ENCODE assay signal across 9 mouse cellular contexts in genomic region chr12:99644966-99645365, GRCm38 (mm10).
DNase-seq lines count a peak whose midpoint lies in the region; ATAC-seq and TF ChIP-seq lines count a peak whose summit lies in the region.
"Had no signal": no experiment of that assay in that cellular context is flagged by ENCODE, and none has a peak within 500 bp of the region (broad histone marks: within the 10 kb centered on the region; RNA-seq: fewer than 3 reads in every experiment).

No protein-coding gene starts in this region.

- H3K9ac ChIP-seq in limb, embryonic 11.5 days (ENCODE audit: low read length), result no peak overlapping the region
- no peak overlapping the region for H3K9ac ChIP-seq in intestine, embryonic 16.5 days (ENCODE audit: low read depth, low read length)
- H3K9ac ChIP-seq in neural tube, embryonic 13.5 days, result no peak overlapping the region

- H3K9me3 ChIP-seq in limb, embryonic 11.5 days (ENCODE audit: control insufficient read depth, low read length), result peaks cover 4% of the 10 kb centered on the region; the same call in 1 of the 2 replicates
- peaks cover 15% of the 10 kb centered on the region for H3K9me3 ChIP-seq in limb, embryonic 10.5 days (replicated peaks)
- peaks cover 13% of the 10 kb centered on the region for H3K9me3 ChIP-seq in intestine, embryonic 16.5 days (ENCODE audit: control insufficient read depth, low read length)
- peaks cover 29% of the 10 kb centered on the region for H3K9me3 ChIP-seq in neural tube, embryonic 13.5 days

- H3K27ac ChIP-seq in limb, embryonic 11.5 days (replicated peaks; ENCODE audit: low read depth, low read length), result no peak overlapping the region
- no peak overlapping the region for H3K27ac ChIP-seq in limb, embryonic 10.5 days
- H3K27ac ChIP-seq in intestine, embryonic 16.5 days (ENCODE audit: low read length), result no peak overlapping the region
- no peak overlapping the region for H3K27ac ChIP-seq in neural tube, embryonic 13.5 days (replicated peaks)
- no peak overlapping the region for H3K27ac ChIP-seq in left cerebral cortex, adult 2 months
- H3K27ac ChIP-seq: macrophage had no signal

- WGBS in limb, embryonic 11.5 days, result 92% methylated on average over 37 of the region's 37 CpGs
- WGBS in limb, embryonic 10.5 days, result 93% methylated on average over 37 of the region's 37 CpGs
- WGBS in intestine, embryonic 16.5 days, result 91% methylated on average over 37 of the region's 37 CpGs
- WGBS in neural tube, embryonic 13.5 days, result 97% methylated on average over 37 of the region's 37 CpGs

- H3K4me3 ChIP-seq in limb, embryonic 11.5 days (ENCODE audit: low read depth, low read length), result no peak overlapping the region
- H3K4me3 ChIP-seq in limb, embryonic 10.5 days, result no peak overlapping the region
- H3K4me3 ChIP-seq in intestine, embryonic 16.5 days (ENCODE audit: low read length), result no peak overlapping the region
- H3K4me3 ChIP-seq in neural tube, embryonic 13.5 days, result no peak overlapping the region
- no peak overlapping the region for H3K4me3 ChIP-seq in left cerebral cortex, adult 2 months

- TF ChIP-seq CTCF in left cerebral cortex, adult 2 months (IDR thresholded peaks at IDR 0.05), result no peak

- peak; percentile 90 for ATAC-seq in limb, embryonic 11.5 days (ENCODE audit: insufficient number of reproducible peaks, low FRiP score, low TSS enrichment, low read depth)
- ATAC-seq in erythroid progenitor cell, adult 5-6 weeks (replicated peaks; ENCODE audit: low FRiP score, poor library complexity, severe bottlenecking), result peak; percentile 89
- peak; percentile 99 for ATAC-seq in intestine, embryonic 16.5 days
- peak; percentile 85 for ATAC-seq in neural tube, embryonic 13.5 days (ENCODE audit: low read depth)
- no peak for ATAC-seq in monocyte, adult 5-6 weeks (replicated peaks; ENCODE audit: insufficient number of reproducible peaks, low FRiP score, low TSS enrichment, poor library complexity, severe bottlenecking)

- intact Hi-C loops in left cerebral cortex, adult 2 months (cut with DNase I), result no loop called here

- no peak for DNase-seq in limb, embryonic 11.5 days (ENCODE audit: low spot score)
- no peak for DNase-seq in limb, embryonic 10.5 days (ENCODE audit: low spot score)
- DNase-seq in left cerebral cortex, adult 2 months (ENCODE audit: extremely low spot score in 1 of 2, low spot score in 2 of 2), result no peak
- DNase-seq in urinary bladder, adult 2 months (ENCODE audit: low spot score), result no peak

- H3K27me3 ChIP-seq in limb, embryonic 11.5 days (ENCODE audit: control insufficient read depth, insufficient read depth, low read length), result no peaks in the 10 kb centered on the region
- no peaks in the 10 kb centered on the region for H3K27me3 ChIP-seq in limb, embryonic 10.5 days (ENCODE audit: low read depth, poor library complexity, severe bottlenecking)
- no peaks in the 10 kb centered on the region for H3K27me3 ChIP-seq in intestine, embryonic 16.5 days (replicated peaks; ENCODE audit: control insufficient read depth, insufficient read depth, low read length)
- H3K27me3 ChIP-seq in neural tube, embryonic 13.5 days, result no peaks in the 10 kb centered on the region

- H3K4me1 ChIP-seq in limb, embryonic 11.5 days (ENCODE audit: control insufficient read depth, insufficient read depth, low read length), result peaks cover under 1% of the 10 kb centered on the region; the same call in 1 of the 2 replicates
- peaks cover 21% of the 10 kb centered on the region for H3K4me1 ChIP-seq in limb, embryonic 10.5 days
- H3K4me1 ChIP-seq in intestine, embryonic 16.5 days (ENCODE audit: control insufficient read depth, insufficient read depth, low read length), result no peaks in the 10 kb centered on the region
- H3K4me1 ChIP-seq in neural tube, embryonic 13.5 days (replicated peaks), result peaks cover 16% of the 10 kb centered on the region

- H3K4me2 ChIP-seq in limb, embryonic 11.5 days (ENCODE audit: low read depth, severe bottlenecking), result no peak overlapping the region
- H3K4me2 ChIP-seq in intestine, embryonic 16.5 days (ENCODE audit: low read depth, low read length), result no peak overlapping the region
- no peak overlapping the region for H3K4me2 ChIP-seq in neural tube, embryonic 13.5 days

- H3K36me3 ChIP-seq in limb, embryonic 11.5 days (ENCODE audit: control insufficient read depth, insufficient read depth, low read length), result no peaks in the 10 kb centered on the region
- peaks cover 3% of the 10 kb centered on the region; the same call in 1 of the 2 replicates for H3K36me3 ChIP-seq in limb, embryonic 10.5 days
- no peaks in the 10 kb centered on the region for H3K36me3 ChIP-seq in intestine, embryonic 16.5 days (ENCODE audit: control insufficient read depth, insufficient read depth, low read length)
- no peaks in the 10 kb centered on the region for H3K36me3 ChIP-seq in neural tube, embryonic 13.5 days
